Mouse (Mus musculus): ENCODE data around the gene Cdh3.

The Cdh3 gene

GRCm38 (mm10) chr8:106606121-106606520 lies 95.4 kb downstream of the Cdh3 start:
- DNase-seq (ENCODE audit: extremely low read depth, insufficient read length, low spot score), result no peak

DNA sequence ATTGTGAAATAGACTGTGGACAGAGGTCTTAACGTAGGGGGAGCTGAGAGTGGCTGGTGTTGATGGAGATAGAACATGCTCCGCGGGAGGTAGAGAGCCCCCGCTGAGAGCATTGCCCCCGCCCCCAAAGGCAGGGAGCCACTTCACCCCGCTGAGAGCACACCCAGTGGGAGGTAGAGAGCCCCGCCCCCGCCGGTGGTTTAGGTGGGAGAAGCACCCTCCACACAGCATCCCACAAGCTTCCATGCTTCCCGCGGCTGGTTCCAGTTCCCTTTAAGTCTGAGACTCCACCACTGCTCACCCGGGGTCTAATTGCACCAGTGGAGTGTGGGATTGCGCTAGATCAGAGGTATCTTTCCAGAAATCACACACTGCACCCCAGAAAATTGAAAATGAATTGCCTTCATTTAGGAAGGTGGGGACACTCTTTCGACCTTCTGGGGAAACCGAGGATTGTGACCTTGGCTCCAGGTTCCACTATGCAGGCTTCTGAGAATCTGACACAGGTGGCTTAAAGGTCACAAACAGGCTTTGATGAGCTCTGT lies 96.0 kb downstream of the Cdh3 start:
- DNase-seq (ENCODE audit: extremely low read depth, insufficient read length, low spot score), result no peak
